Mouse (Mus musculus) 3134 (cell line): ENCODE measurements around the gene Npnt.
A peak's percentile ranks its signal among the peaks of the same experiment; 100 is the strongest.

Source experiments
- DNase-seq: peaks from one replicate; pipeline ENCODE4 v3.0.0-alpha.2; 2011; ENCODE audit warnings: low spot score; ENCODE audit not compliant: insufficient read length; ENCODE audit errors: extremely low read depth

Gene Npnt

DNA sequence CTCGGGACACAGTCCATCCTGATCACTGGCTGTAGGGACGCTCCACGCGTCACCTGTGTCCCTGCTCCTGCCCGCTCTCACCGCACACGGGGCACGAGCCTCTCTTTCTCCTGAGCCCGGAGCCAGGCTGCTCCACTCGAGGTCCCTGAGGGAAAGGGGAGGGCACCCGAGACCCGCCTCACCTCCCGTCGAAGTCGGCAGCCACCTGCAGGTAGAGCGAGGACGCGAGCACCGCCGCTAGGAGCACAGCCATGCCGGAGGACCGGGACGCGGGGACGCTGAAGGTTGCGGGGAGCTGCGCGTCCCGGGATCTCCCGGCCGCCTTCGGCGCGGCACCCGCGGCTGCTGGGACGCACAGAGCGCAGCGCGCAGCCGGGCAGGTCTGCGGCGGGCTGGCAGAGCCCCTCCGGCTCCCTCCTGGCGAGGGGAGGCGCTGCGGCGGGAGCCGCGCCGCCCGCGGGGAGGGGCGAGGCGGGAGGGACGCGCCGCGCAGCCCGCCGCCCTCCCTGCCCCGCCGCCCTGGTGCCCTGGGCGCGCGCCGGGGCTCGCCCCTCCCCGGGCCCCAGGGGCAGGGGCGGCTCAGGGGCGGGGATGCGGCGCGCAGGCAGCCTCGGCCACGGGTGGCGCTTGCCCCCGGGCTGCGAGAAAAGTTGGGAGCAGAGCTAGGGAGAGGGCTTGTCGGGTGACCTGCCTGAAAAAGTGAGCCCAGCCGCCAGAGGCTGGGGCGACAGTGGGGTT, at the start of gene Npnt:
Npnt (minus strand) TSS at position 501 of the 738 bp plus-strand sequence.
- DNase-seq, result no peak

DNA sequence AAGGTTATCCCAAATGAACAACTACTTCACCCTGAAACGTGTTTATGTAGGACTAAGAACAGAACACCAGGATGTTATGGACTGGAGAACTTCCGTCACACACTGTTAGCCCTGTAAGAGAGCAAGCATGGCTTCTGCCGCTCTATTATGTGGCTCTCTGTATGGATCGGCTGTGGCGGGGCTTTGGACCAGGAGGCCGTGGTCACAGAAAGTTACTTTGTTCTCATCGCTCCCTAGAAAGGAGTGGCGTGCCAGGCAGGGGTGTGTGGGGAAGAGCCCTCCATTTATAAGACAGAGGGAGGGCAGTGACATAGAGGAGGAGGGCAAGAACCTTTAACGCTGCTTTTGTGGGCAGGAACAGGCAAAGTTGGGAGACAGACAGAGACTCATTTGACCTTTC, 46.2 kb upstream of the Npnt start:
- no peak for DNase-seq

DNA sequence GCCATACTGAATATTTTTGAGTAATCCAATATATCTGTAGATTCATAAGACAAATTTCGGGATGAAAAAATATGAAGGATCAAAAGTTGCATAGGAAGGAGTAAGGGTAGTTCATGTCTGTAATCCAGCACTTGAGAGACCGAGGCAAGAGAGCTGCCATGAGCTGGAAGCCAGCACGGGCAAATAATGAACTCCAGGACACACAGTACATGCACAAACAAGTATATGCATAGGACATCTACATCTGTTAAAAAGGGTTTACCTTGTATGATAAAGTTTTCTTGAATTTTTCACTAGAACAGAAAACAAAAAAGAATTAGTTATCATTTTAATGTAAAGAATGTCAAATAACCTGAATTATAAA, 45.8 kb upstream of the Npnt start:
- no peak for DNase-seq

DNA sequence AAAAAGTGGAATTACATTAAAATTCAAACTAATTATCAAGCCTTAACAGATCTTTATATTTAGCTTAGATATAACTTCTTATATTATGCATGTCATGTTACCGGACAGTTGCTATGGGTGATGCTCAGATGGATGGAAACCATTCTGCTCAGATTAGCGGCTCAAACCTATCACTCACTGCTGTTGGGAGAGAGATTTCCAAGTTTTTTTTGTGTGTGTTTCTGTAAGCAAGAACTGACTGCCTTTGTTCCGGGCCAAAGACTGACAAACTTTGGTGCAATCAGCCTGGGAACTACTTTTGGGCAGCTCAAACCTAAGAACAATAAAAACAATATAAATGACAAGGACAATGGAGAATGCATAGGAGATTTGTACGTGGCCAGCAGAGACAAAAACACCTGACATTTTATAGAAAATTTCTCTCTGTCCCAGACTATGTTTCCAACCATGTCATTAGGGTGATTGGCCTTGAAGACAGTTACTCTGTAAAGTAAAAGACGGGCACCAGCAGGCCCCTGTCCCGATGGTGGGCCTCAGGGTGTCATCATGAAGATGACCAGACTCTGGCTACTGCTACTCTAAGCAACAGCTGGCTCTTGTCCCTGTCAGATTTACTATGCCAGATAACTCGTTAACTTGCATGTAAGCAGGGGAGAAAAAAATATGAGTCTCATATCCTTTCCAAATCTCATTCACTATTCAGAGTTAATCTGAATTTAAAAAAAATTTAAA, 45.2 kb upstream of the Npnt start:
- DNase-seq, result no peak

DNA sequence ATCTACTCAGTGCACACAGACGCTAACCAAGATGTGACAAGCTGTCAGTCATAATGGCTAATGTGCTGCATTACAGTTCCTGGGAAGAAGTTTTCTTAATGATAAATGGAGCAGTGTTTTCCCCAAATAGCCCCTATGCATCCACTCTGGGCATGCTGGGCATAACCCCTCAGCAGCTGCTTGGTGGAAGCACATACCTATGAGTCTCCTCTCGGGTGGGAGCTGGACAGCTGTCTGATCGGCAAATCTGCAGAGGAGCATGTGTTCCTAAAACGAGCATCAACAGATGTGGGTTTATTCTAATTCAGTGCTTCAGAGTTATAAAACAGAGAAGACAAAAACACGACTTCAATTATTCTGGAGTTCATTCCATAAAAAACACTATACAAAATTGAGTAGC, 36.1 kb upstream of the Npnt start:
- no peak for DNase-seq

DNA sequence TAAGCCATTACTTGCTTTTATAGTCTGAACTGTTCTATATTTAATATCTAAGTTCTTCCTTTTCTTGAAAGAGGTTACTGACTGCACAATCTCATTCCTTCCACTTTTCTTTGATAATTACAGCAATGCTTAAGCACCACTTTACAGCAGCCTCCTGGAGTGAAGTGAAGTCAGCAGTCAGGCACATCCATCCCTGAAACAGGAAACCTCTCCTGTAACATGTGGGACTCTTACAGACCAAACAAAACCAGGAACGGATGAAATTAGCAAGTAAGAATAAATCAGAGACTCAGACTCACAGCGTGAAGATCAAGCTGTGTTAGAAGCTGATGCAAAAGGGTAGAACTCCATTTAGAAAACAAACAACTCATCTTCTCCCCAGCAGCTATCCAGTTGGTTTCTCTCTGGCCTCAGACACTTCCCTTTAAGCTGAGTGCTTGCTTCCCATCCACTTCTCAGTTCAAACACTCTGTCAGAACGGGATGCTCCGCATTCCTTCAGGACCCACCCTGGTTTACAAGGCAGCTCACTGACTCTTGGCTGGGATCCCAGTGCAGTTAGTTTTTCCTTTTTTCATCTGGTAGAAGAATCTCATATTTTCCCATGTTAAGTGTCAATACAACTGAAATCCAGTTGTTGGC, 33.9 kb upstream of the Npnt start:
- peak; percentile 35 for DNase-seq

DNA sequence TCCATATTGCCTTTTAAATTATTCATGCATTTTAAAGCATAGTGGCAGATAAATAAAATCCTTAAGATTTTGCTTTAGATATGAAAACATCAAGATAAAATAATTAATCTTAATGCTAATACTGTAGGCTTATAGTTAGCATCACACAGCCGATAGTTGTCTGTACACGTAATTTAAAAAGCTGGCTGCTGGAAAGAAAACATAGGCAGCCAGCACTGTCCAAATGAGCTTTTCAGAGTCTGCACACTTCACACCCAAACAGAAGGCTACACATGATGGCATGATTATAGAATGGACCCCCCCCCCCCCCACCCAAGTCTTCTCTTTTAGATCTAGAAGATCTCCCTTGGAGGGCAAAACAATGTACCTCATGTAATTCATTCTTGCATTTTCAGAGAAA, 31.9 kb upstream of the Npnt start:
- DNase-seq, result no peak

DNA sequence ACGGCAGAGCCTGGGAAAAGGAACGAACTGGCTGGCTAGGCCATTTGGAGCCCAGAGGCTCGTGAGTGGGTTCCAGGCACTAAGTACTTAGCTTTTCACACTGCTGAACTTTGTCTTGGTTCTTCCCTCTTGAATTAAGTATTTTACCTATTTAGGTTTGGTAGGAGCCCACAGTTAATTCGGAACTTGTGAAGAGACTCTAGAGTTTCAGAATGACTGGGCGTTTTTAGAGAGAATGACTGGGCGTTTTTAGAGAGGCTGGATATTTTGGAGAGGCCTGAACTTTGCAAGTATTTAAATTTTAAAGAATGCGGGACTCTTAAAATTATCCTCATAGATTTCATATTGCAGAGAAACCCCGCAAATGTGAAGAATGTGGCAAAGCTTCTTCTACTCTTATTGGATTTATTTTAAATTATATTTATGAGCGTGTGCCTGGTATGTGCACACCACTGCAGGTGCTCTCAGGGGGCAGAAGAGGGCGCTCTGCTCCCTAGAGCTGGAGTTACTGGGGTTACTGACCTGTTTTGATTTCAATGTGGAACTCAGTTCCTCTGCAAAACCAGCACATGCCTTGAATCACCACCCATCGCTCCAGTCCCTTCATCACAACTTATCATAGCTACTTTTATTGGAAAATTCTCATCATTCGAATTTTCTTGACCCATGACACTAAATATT, 29.8 kb upstream of the Npnt start:
- no peak for DNase-seq

DNA sequence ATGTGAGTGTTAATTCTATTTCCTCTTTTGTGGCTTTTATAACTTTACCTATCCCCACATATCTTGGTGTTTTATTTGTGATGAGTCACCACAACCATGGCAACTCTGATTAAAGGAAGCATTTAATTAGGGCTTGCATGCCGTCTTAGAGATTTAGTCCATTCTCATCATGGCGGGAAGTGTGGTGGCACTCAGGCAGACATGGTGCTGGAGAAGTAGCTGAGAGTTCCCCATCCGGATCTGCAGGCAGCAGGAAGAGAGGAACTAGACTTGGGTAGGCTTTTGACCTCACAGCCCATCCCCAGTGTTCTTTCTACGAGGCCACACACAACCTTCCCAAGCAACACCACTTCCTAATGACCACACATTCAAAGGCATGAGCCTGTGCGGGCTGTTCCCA, 16.2 kb upstream of the Npnt start:
- DNase-seq, result no peak

DNA sequence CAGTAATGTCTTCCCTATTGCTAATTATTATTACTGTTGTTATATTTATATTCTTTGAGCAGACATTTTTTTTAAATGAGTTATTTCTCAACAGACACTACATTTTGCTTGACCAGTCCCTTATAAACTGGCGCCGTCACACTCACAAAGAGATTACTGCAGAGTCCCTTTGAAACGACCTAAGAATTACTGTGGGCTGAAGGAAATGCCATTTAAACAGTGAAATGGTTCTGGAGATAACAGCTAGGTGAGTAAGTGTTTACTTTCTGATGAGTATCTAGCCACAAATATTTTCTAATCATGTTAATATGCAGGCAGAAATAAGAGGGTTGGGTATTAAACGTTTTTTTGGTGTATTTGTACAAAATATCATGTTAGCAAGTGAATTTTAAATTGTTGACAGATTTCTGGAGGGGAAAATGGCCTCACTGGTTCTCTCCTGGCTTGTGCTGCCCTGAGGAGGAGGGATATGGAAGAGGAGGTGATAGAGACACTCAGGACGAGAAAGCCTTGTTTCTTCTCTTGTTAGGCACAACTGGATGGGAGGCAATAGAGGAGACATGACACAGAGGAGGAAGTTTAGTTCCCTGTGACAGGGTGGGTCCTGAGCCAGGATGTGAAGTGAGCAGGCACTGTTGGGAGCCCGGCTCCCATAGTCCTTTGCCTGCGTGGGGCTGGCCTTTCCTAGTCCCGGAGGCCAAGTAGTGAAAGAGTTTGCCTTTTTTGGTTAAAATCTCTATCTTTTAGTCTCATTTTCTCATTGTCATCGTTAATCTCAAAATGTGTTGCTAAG, 14.8 kb upstream of the Npnt start:
- DNase-seq, result no peak

DNA sequence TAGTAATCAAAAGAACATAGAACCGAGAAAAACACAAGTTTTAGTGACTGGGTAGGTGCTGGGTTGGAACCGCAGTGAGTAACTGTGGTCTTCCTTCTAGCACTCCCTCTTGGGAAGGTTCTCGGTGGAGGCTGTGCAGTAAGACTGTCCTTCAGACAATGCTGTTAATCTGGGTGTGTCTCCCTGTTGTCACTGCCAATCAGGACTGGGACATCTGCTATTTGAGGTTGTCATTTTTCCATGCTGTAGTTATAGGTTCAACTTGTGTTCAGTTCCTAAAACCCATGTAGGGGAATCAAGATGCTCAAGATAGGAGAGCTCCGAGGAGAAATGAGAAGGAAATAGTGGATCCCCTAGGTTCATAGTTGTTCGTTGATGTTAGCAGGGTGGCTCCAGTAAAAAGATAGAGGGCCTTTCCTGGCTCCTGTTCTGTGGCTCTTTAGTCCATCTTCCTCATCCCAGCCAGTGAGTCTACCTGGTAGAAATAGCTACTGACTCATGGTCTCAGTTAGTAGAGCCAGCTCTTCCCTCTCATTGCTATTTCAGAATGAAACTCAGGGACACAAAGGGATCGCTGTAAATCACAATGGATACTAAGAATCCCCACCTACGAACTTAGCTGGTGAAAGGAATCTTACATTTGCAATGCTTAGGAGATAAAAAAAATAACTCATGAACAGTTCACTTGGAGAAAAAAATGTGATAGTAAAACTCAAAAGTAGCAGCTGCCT, 12.7 kb upstream of the Npnt start:
- no peak for DNase-seq

DNA sequence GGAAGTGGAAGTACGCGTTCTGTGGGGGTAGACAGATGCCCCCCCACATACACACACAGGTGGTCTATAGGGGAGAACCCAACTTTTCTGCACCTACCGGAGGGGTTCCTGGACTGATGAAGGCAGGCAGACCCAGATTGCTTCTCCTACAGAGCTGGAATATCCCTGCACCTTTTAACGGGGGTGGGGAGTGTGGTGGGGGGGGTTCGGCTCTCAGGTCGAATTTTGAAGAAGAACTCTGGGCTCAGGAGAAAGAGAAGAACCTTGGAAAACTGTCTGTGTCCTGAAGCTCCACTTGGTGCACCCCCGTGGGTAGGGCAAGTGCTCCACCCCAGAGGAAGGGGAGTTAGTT, 414 bp upstream of the Npnt start:
- DNase-seq, result no peak

DNA sequence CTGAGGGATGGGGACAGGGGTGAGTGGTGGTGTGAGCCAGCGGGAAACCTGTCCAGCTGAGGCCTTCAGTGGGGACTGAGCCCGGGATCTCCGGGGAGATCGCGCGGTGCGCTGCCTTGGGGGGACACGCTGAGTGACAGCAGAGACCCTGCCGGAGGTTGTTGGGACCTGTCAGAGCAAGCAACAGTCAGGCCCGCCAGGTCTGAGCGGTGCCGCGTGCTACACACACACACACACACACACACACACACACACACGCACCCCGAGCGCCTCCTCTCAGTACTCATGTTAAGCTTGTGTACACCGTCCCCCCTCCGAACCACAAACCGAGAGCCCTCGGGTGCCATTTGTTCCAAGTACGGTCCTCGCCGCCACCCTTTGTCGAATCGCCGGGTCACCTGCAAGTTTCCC, 706 bp downstream of the Npnt start:
- DNase-seq, result no peak

DNA sequence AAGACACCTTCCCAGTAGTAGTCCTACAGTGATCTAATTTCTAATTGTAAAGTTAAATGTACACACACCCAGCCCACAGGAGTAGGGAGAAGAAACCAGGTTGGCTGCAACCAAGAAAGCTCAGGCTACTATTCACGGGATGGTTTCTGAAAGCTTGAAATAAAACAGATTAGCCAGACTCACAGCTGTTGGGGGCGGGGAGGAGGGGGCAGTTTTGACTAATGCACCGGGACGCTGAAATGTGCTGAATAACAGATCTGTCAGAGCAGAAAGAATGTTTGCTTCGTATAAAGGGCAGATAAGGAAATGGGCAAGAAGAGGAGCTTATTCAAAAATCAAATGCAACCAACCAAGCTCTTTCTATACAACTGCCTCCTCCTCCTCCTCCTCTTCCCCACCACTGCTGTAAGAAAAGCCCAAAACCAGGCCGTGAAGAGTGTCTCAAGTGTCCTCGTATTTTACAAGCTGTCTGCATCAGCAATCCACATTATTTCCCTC, 1.7 kb downstream of the Npnt start:
- DNase-seq, result no peak

DNA sequence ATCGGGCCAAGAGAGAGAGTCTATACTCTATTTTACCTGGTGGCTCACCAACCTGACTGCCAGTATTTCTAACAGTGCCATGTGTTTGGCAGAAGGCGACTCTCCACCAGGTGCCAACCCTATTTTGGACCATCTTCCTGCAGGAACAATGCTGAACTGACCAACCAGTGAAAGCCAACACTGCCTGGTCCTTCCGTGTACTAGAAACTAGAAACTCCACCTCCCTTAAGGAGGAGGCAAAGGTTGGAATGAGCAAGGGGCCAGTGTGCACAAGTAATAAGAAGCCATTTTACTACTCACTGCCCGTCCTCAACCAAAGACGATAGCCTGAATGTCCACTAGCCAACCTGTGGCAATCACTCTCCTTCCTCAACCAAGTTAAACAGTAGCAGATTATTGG, 4.0 kb downstream of the Npnt start:
- DNase-seq, result no peak

DNA sequence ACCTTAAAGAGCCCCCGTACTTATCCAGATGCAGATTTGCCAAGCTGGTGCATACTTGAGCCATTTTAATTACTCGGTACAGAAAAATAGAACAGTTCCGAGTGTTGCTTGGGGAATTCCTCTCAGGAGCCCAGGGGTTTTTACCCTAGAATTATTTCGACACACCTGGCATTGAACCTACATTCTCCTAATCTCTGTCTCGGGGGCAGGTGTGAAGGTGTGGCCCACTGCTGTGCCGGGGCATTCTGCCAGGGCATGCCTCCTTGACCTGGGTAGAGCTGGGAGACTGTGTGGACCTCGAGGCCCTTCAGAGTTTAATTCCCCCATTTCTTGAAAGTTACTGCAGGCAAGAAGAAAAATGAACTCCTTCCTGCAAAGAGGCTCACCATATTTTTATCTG, 4.4 kb downstream of the Npnt start:
- no peak for DNase-seq

DNA sequence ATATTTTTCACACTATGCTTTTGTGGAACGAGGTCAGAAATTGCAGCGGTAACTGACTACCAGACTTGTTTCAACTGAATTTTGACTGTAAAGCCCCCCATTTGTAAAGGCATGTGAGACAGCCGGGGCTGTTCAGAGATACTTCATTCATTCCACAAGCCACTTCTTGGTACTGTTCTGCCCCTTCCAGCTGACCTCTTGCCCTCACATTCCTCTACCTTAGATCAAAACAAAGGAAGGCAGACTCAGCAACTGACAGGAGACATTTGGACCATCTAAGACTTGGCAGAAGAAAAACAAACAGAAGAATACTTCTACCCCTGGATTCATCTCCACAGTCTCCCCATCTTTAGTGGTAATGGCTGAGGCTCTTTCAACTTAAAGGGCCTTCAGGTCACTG, 5.5 kb downstream of the Npnt start:
- DNase-seq, result no peak

DNA sequence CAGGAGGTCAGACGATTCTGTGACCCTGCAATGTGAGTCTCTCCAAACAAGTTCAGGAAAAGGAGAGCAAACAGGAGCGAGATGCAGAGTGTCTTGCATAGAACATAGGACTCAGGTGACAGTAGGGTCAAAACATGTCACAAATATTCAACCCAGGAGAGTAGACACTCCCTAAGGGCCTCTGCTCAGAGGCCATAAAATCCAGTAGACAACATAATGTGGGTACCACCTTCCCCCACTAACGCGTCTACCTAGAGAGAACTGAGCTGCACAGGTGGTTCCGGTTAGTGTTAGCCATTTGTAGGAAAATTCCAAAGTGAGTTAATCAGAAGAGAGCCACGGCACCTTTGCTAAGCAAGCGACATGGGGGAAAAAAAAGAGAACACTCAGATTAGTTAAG, 5.9 kb downstream of the Npnt start:
- no peak for DNase-seq

DNA sequence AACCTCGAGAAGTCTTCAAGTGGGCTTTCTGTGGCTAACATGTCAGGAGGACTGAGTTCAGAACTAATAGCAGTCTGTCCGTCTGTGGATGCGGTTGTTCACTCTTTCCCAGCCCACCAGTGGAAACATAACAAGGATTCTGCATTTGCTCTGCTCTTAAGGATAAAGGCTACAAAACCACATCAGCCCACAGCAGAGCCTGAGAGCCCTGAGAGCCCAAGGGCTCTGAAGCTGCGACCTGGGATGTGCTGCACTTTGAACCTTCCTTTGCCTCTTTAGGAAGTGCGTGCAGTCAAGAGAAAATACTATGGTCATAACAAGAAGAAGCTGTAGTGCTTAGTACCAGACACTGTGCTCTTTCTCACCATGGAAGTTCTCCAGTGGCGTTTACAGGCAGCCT, 7.3 kb downstream of the Npnt start:
- no peak for DNase-seq
